Mouse (Mus musculus) liver (tissue): ENCODE measurements around the gene Gpc6.

Experiments used
- DNase-seq: peaks from one replicate; pipeline ENCODE4 v3.0.0-alpha.2; 2020; ENCODE audit warnings: mixed read lengths

The Gpc6 gene

DNA sequence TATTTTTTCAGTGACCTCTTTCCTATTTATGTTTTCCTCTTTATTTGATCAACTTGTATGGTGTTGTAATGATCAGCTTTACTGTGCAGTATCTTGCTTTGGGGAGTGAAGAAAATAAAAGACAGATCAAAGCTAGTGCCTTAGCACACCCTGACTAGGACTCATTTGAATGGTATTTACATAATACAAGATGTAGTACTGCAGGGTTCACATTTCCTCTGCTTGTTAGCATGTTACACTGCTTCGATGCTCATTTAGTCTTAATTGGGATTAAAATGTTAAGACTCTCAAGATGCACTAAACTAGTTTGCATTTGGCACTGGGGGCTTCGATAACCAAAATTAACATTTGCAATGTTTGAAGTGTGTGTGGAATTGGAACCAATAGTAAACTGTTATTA lies 803.6 kb downstream of the Gpc6 start:
- DNase-seq: no peak

DNA sequence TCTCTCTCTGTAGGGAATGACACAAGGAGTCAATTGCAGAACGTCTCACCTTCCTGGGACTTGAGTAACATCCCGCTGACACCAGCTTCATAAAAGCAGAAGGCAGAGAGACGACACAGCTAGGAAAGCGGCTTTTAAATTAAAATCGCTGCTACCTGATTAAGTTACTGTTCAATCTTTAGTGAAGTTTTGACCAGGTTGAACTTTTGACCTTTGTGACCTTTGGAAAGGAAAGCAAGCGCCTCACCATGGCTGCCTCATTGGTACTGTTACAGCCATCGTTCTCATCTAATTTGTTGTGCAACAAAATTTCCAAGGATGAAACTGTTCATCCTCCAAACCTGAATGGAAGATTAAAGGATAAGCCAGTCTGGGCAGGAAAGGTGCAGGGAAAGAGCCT lies 830.1 kb downstream of the Gpc6 start:
- DNase-seq: no peak

DNA sequence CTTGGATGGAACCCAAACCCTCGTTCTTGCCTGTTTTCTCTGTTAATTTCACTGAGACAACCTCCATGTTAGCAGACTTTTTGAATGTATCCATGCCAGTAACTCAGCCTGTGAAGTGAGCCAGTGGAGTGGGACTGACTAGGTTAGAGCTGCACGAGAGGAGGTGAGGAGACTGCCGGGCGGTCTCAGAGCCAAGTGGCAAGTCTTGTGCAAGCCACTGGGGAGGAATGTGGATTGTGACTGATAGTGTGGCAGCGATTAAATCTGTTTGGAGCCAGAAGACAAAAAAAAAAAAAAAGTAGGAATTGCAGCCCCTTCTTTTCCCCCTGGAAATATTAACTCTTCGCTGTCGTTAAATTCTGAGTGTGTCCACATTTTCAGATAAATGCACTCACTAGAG lies 831.4 kb downstream of the Gpc6 start:
- DNase-seq: no peak

DNA sequence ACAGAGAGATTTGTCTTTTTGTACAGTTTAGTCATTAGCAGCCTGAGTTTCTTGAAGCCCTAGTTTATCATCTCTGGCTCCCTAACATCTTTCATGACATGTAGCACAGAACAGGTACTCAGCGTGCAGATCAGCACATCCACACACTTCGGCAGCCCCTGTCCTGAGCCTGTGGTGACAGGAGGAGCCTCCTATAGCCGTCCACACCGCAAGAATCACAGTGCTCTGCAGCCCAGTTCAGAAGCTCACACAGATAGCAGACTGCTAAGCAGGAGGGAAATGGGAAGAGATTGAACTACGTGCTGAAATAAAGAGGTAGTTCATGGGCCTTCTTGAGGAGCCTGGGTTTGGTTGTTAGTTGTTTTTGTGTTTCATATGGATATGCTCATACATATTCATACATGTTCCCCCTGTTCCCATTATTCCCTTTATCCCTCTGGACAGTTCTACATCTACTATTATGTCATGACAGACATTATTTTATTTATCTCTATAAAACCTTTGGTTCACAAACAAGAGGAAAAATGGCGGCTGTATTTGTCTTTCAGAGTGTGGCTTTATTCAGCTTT lies 832.8 kb downstream of the Gpc6 start:
- DNase-seq: no peak

DNA sequence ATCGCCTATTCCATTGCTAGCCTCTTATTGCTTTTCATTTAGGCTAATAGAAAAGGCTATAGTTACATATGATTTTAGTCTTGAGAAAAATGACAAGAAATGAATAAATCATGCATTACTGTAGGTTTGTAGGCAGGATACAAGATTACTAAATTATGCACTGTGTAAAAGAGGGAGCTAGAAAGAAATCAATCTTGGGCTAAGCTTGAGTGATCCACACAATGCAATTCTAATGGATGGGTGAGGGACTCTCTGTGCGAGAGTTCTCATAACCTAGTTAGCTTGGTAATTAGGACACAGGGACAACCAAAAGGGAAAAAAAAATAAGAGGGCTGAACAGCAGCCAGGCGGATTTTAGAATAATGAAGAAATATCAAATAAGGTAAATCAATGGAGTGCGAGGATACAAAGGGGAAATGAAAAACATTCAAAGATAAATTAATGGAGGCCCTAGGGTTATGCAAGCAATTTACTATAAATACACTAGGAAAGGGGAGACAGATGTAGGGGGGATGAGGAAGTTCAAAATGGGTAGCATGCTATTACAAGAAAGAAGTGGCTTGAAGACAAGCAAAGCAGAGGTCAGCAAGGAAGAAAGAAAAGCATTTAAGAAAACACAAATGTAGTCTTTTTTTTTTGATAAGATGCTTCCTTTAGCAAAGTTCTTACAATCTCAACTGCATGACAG lies 835.9 kb downstream of the Gpc6 start:
- no peak for DNase-seq

DNA sequence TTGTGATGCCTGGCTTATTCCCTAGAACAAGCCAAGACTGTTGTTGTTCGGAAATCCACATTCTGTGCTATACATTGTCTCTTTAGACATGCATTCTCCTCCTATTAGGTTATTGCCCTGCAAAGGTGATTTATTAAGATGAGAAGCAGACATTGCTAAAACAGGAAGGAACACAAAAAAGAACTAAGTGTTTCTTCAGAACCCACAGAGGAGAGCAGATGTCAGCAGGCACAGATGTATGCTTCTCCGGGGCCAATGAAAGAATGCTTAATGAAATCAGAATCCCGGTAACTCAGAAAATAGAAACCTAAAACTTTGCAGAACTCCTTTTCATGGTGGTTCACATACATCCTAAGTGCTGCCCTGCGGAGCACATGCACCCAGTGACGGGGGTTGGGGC lies 837.8 kb downstream of the Gpc6 start:
- no peak for DNase-seq

DNA sequence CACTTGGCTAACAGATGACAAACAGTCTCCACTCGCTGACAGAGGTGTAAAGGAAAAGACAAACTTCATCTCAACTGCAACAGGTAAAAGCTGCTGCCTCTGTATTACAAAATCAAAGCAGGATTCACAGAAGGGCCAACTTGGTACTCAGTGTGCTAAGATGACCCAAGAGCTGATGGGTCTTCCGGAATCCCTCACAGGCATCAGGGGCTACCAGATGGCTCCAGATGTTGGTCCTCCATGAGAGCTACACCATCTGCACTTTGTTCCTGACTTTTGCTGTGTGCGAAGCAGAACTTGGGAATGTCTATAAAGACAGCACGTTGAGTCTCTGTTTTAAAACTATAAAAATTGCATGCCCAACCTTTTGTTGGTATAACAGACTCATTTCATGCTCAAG lies 842.7 kb downstream of the Gpc6 start:
- no peak for DNase-seq

DNA sequence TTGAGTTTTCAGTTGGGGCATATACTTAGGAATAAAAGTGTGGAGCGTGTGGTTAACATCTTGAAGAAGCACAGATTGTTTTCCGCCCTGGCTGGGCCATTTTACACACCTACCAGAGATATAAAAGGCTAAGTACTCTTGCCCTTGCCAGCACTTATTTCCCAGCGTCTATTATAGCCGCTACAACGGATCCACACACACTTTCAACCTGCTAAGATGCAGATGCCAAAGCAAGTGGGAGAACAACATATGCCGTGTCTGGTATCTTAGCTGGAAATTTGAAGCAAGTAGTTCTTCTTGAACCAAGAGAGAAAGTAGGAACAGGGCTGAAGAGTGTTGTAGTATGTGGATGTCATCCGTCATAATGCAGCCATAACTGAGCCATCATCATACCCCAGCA lies 843.6 kb downstream of the Gpc6 start:
- no peak for DNase-seq

DNA sequence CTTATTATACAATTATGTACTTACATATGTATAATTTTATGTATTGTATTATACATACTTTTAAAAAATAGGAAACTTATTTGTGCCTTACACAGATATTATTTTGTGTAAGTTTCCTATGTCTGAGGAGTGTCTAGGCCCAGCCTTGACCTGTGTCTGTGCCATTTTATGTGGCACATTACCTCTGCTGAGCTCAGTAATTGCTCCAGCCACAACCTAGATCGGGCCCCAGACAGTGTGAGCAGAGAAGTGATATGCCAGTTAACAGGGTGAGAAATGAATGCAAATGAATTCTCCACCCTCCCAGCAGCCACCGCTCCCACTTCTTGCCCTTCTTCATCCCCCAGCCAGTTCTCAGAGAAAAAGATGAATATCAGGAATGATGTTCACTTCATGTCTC lies 848.3 kb downstream of the Gpc6 start:
- DNase-seq: no peak

DNA sequence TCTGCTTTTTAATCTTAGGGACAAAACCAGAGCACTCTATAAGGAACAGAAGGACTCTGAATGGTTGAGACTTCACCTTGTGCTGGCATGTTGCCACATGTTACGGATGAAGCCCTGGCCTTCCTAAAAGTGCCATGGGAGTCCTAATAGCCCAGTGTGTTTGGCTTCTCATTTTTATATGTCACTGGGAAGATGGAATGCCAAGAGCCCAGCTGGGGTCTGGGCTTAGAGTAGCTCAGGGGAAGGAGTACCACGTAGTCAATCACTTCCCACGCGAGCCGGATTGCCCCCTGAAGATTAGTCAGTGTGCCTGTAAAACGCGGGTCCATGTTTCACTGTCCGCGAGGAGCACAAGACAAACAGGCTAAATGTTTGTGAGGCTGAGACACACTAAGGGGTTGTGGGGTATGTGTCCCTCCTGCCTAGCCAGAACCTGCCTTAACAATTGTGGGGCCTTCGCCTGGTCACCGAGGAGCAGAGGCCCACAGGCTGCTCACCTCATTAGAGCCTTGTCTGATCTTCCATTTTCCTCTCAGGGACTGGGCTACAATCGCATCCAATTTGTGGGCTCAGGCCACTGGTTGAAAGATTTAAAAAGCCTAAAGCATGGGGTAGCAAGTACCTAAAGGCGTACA lies 852.9 kb downstream of the Gpc6 start:
- DNase-seq: no peak

DNA sequence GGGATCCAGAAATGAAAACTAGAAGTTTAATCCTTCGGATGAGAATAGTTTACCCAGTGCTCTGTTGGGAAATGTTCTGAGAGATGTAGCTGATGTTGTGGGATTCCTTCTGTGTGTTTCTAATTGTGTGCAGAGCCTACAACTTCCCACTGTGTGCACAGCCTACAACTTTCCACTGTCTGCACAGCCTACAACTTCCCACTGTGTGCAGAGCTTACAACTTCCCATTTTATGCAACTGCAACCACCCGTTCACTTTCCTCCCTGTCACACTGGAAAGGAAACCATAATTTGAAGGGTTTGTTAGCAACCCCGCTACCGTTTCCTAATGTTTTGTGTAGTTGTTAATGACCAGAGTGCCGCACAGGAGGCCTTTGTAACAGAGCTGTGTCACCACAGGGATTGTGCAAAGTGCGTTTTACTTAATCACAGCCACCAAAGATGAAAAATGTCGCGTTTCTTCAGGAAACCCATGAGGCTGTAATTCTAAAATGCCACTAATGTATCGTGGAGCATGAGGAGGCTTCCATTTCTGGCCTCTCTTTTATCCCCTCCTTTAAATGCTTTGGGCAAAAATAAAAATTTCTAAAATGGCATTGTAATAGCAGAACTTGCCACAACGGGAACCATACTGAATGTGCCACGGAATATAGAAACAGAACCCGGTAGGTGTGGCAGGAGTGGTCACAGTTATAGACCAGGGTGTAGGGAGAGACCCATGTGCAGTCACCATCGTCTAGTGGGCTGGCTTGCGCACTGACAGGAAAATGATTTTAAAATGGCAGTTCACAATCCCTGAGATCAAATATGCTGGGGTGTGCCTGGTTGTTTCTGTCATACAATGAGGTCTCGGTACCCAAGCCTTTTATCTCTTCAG lies 853.7 kb downstream of the Gpc6 start:
- DNase-seq: no peak

DNA sequence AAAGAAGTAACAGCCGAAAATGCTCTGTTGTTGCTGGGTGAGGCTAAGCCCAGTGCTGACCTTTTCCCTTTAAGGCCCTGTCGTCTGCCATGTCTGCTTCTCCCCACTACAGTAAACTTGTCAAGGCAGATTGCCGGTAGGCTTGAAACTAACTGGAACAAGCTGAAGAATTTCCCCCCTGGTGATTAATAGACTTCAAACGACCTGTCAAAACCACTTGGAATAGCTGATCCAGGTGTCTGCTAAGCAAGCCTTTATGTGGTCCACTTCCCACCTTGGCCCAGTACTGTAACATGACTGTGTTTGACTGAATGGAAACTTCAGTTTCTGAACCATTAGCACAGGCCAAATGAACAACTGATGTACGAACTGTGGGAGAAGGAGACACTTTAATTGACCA lies 856.6 kb downstream of the Gpc6 start:
- DNase-seq: no peak

DNA sequence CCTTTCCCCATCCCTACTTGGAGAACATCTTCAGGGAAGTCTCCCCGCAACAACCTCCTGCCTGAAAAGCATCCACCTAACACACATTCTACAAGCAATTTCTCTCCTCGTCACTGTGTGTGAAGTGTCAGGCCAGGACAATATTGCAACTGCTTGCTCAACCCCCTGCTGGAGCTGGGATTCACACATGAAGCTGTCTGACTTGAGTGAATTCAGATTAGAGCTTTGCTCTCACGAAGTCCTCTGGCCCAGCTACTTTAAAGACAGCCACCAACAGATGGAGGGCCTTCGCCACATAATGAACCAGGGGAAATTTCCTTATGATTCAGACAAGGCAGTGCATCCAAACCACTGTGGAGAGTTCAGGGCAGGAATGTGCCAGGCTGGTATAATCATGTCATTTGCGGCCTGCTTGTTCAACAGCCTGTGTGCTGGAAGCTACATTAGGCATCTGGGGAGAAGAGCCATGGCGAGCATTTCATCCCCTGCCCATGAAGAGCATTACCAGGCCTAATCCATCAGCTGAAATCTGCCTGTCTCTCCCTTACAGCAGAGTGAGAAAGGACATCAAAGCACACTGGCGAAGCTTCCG lies 858.7 kb downstream of the Gpc6 start:
- no peak for DNase-seq

DNA sequence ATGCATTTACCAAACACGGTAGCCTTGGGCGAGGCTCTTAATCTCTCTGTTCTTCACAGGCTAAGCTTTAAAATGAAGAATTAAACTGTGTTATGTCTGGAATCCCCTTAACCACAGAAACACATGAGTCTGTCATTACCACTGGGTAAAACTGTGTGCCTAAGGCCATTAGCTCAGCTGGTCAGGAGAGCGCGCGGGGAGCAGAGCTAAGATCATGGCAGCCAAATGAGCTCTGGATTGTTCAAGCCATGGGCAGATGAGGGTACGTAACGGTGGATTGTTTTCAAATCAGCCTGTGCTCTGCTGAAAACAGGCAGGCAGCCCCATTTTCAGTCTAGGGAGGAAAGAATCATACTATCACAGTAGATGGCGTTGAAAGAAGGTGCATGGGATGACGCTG lies 859.8 kb downstream of the Gpc6 start:
- DNase-seq: no peak

DNA sequence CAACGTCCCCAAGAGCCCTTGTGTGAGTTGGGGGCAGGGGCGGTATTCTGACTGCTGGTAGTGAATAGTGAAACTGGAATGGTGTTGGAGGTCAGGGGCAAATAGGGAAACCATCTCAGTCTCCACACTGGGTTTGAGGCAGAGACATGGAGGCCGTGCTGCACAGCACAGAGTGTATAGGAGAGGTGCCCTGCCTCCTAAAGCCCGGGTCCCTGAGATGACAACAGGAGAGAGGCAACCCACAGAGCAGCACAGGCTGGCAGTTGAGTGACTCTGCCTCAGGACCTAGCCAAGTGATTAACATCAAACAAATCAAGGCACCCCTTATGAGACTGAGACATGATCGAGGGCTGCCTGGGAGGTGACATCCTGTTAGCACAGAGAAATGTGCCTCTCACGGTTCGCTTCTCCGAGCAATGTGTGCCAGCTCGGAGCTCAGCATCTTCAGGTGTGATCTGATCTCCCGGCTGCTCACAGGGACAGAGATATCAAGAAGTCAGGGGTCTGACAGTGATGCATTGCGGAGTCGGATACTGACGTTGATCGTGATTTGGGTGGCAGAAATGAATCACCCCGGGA lies 860.5 kb downstream of the Gpc6 start:
- DNase-seq: no peak

DNA sequence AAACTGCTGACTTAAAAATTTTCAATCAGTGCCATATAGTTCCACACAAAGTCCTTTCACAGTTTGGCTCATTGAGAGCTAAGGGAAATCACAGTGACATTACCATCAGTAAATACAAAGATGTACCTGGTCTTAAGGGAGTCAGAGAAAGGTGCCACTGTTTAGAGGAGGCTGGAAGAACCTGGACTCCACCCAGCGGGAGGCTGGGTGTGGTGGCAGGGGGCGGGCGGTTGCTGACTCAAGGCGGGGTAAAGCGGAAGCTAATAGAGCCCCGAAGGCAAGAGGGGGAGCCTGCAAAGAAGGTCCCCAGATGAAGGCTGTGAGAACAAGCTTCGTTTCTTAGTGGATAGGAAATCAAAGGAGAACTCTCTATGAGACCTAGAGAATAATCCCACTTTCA lies 861.5 kb downstream of the Gpc6 start:
- DNase-seq: no peak

DNA sequence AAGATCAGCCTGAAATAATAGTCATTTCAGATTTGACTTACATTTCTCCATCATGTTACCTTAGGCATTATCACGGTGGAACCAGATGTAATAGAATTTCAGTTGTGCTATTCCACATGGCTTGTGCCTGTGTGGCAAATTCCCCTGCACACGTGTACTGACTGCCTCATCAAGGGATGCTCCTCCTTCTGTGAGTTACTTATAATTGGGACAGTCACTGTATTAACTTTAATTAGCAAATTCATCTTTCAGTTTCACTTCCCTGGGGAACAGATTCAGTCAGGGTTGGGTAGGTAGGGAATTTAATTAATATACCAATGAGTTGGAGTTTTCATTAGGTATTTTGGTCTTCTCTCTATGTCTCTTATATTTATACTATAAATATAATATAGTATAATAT lies 869.8 kb downstream of the Gpc6 start:
- DNase-seq: no peak

DNA sequence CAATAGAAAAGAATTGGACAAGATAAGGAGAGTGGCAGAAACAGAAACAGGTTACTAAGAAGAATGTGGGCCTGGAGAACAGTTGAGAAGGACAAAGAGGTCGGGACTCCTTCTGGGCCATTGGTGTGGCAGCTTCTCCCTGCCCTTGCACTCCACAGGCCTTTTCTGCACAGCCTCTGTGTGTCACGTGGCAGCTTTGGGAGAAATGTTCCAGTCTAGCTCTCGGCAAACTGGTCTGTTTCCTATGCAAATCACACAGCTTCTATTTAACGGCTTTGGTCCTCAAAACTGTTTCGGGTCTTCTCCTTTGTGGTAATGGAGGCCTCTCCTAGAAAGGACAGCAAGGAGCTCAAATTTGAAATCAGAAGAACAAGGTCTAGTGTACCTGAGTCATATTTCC lies 871.5 kb downstream of the Gpc6 start:
- DNase-seq: no peak

DNA sequence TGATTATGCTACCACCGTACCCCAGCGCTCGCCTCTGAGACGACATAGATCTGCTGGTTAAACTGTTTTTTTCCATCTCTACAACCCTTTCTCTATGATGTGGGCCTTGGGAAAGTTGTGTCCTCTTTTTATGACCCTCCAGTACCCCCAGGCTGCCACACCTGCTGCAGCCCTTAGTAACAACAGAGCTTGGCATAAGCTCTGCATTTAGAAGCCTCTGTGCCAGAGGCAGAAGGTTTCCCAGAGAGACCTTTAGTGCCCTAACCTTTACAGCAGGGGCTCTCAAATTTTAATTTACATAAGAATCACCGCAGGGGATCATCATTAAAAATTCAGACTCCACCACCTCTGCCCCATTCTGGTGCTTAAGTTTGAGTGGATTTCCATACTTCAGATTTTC lies 875.3 kb downstream of the Gpc6 start:
- no peak for DNase-seq

DNA sequence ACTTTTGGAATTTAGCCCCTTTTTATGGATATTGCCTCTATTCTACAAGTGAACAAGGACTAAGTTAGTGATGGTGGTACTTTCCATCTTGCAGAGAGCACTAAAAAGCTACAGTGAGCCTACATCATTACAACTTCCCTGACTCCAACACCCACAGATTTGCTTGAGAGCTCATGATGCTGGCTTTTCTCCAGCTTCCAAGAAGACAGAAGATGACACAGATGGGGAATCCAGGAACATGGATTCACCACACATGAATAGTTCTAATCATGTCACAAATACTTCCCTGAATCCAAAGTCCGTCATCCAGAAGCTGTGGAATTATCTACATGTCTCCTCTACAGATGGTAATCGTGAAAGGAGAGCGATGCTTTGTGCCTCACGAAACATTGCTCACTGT lies 882.7 kb downstream of the Gpc6 start:
- DNase-seq: no peak

DNA sequence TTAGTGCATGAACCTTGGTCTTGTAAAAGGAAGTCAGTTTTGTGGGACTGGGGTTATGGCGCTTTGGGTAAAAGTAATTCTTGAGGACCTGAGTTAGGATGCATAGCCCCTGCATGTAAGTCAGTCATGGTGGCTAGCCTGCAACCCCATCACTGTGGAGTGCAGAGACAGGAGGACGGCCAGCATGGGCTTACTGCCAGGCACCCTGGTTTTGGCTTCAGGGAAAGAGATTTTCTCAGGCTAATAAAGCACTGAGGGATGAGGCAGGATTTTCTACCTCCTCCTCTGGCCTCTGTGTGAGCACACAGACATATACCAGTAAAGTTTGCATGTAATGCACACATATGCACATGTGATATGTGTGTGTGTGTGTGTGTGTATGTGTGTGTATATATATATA lies 883.2 kb downstream of the Gpc6 start:
- no peak for DNase-seq

DNA sequence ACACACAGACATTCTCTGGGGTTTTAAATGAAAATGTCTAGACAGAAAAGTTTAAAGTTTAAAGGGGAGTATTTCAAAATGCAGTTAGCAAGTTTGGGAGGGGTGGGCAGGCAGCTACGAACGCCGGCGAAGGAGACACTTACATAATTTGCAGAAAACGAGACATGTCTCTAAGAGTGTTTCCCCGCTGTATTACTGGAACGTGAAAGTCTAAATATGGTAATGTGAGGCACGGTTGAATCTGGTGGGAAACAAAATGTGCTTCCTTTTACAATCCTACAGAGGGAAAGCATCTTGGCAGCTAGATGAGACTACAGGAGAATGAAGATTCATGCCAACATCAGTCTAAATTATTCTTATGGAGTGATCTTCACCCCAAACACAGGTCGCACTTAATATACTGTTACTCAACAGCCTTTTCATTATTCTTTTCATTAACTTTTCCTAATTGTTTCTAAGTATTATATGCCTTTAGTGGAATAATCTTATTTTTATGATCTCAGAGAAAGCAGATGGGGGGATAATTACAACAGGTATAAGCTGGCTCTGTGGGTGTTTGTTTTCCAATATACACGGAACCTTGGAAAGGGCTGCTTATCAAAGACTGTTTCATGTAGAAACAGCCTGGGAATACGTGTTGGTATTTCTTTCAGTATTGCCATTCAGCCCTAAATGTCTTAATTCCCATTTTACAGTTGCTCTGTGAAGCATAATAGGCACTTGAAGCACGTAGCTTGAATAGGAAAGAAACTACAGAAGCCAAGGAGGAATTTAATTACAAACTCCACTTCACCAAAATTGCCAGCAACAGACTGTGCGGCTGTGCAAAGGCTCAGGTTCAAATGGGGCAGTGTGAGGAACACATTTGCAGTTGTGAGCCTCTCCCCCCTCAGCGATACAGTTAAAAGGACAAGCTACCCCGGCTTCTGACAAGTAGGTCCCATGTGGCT lies 885.5 kb downstream of the Gpc6 start:
- no peak for DNase-seq
